Mouse (Mus musculus) small intestine, adult 2 months (tissue): Measurements from ENCODE around the gene Mrgprh.

Experiments used
- CTCF ChIP-seq: fragments of 200-500 bp; IDR thresholded peaks from 2 replicates; pipeline ENCODE4 v1.5.1; 2012; ENCODE audit warnings: low read depth, mild to moderate bottlenecking, control low read depth, inconsistent platforms, low read length, moderate library complexity, mixed read lengths; ENCODE audit not compliant: insufficient replicate concordance, insufficient read length; ENCODE audit errors: extremely low read depth
- POLR2A ChIP-seq: fragments of 200-500 bp; IDR thresholded peaks from 2 replicates; pipeline ENCODE4 v1.6.1; 2012; ENCODE audit warnings: low read depth, mild to moderate bottlenecking, control low read depth, inconsistent platforms, low read length, moderate library complexity

DNA sequence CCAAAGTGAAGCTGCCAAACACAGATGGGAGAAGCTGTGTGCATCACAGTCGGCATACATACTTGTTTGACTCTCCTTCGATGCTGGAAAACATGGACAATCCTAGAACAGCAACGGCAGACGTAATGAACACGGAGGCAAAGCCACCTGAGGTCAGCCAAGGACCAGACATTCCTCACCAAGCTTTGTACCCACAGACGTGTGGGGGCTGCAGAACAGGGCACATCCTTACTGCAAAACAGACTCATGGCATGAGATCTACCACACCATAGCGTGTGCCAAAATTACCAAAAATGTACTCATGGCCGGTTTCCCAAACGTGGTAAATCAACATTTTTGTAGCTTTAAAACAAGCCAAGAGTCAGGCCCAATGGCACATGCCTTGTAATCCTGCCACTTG lies 30.6 kb downstream of the Mrgprh start:
- TF ChIP-seq POLR2A (no peak), CTCF (no peak)
